Mouse (Mus musculus): ENCODE measurements at regions not wholly inside any gene's neighbourhood (a gene's known extent, or its start where the extent isn't known, plus 50 kb on each side); places are given as distances from the start of the nearest gene placed in this dataset.

GRCm38 (mm10) chr2:116808113-116808512, 70.4 kb upstream of the Tmco5 start:
- DNase-seq (ENCODE audit: low spot score in 2 of 2), result no peak

DNA sequence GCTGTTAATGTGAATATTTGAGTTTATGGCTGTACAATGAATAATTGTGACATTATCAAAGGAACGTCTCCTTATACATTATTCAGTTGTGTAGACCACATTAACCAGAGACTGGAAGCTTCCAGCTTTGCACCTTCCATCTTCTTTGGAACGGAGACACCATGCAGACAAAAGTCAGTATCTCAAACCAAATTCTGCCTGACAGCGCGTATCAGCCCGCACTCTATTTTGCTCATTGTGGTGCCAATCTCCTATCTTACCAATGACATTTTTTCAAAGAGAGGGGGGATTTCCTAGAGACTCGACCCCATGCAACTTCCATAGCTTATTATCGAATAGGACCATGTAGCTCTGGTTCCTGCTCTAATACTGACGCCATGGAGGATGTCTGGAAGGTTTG, 69.9 kb upstream of the Tmco5 start:
- DNase-seq (ENCODE audit: low spot score in 2 of 2), result no peak

- no peak for DNase-seq (ENCODE audit: low spot score in 2 of 2)
Observed at GRCm38 (mm10) chr2:116810116-116810515, 68.4 kb upstream of the Tmco5 start.

GRCm38 (mm10) chr2:116812869-116813558, 65.5 kb upstream of the Tmco5 start:
- no peak for DNase-seq (ENCODE audit: low spot score in 2 of 2)

GRCm38 (mm10) chr2:116813559-116813895, 65.0 kb upstream of the Tmco5 start:
- DNase-seq (ENCODE audit: low spot score in 2 of 2), result no peak

DNA sequence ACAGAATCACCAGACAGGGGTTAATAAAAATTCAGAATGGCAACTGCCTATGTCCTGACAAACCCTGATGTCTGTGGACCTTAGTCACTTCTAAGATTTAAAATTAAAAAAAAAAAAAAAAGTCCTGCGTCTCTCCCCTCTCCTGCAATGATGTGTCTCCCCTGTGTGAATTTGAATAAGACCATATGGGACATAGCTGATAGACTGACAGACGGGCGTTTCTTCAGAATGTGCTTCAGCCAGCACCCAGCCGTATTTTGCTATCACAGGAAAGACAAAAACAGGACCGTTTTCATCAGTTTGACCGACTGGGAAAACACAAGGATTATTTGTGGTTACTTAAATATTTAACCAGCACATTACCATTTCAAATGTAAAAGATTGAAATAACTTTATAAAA, 61.4 kb upstream of the Tmco5 start:
- no peak for DNase-seq (ENCODE audit: low spot score in 2 of 2)

- no peak for DNase-seq (ENCODE audit: low spot score in 2 of 2)
Observed at GRCm38 (mm10) chr2:116817561-116817960, 60.9 kb upstream of the Tmco5 start.

DNA sequence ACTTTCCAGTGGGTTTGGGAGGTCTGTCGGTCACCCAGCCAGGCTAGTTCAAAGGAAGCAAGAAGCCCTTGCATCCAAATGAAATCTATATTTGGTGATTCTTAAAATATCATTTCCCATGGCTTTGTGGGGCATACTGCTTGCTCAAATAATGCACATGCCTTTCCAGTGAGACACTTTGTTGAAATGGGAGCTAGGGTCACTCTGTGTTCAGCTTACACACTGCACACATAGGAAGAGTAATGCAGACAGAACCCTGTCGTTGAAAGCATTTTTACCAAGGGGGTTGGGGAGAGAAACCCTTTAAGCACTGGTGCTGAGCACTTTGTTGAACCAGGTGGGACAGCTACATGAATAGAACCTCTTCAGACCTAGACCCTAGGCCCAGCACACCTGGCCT, 59.9 kb upstream of the Tmco5 start:
- no peak for DNase-seq (ENCODE audit: low spot score in 2 of 2)

GRCm38 (mm10) chr2:116819016-116819687, 59.3 kb upstream of the Tmco5 start:
- DNase-seq (ENCODE audit: low spot score in 2 of 2), result no peak

GRCm38 (mm10) chr2:116820831-116821745, 57.4 kb upstream of the Tmco5 start:
- no peak for DNase-seq (ENCODE audit: low spot score in 2 of 2)
